Mouse (Mus musculus) G1E (cell line): Measurements from ENCODE around the gene Arsg. TPM values are rescaled to one million over a fixed set of nuclear protein-coding genes. Genes with fewer than 3 reads are reported as not detected.

Experiments
- ATAC-seq: 2 replicates; pipeline ENCODE4 v1.8.0; 2016; ENCODE audit warnings: mild to moderate bottlenecking; ENCODE audit not compliant: insufficient number of reproducible peaks, poor library complexity, low FRiP score, severe bottlenecking; ENCODE audit errors: extremely low read depth
- DNase-seq: peaks from one replicate; pipeline ENCODE4 v3.0.0; 2012; ENCODE audit warnings: low spot score
- H3K27me3 ChIP-seq: 2 replicates; pipeline ENCODE4 v1.6.1; 2012; ENCODE audit warnings: mild to moderate bottlenecking, low read length, inconsistent platforms; ENCODE audit not compliant: insufficient read depth
- H3K36me3 ChIP-seq: replicated peaks from 2 replicates; pipeline ENCODE3; 2012; ENCODE audit warnings: mild to moderate bottlenecking, inconsistent platforms
- H3K4me1 ChIP-seq: 2 replicates; pipeline ENCODE4 v1.6.1; 2012; ENCODE audit warnings: low read depth, low read length, inconsistent platforms, mixed read lengths; ENCODE audit not compliant: insufficient read depth
- H3K4me3 ChIP-seq: 2 replicates; pipeline ENCODE4 v1.5.1; 2012; ENCODE audit warnings: low read depth, mild to moderate bottlenecking, inconsistent platforms, low read length, moderate library complexity, mixed read lengths
- H3K9me3 ChIP-seq: replicated peaks from 2 replicates; pipeline ENCODE4 v1.6.1; 2012; ENCODE audit warnings: inconsistent platforms
- CTCF ChIP-seq: IDR thresholded peaks from 2 replicates; pipeline ENCODE4 v1.5.1; 2012; ENCODE audit warnings: low read depth, low read length, inconsistent platforms, mixed read lengths
- GATA1 ChIP-seq: IDR thresholded peaks from 2 replicates; pipeline ENCODE4 v1.6.1; 2012; ENCODE audit warnings: borderline replicate concordance, low read length, inconsistent platforms, mixed read lengths
- GATA2 ChIP-seq: IDR thresholded peaks from 2 replicates; pipeline ENCODE4 v1.6.1; 2012; ENCODE audit warnings: low read depth, low read length, inconsistent platforms, borderline replicate concordance
- POLR2AphosphoS5 ChIP-seq: IDR thresholded peaks from 2 replicates; pipeline ENCODE4 v1.6.1; 2012; ENCODE audit warnings: low read depth, low read length, inconsistent platforms; ENCODE audit not compliant: insufficient replicate concordance
- TAL1 ChIP-seq: conservative IDR thresholded peaks from 2 replicates; pipeline ENCODE4 v1.6.1; 2012; ENCODE audit warnings: low read depth, low read length, inconsistent platforms, mixed read lengths
- polyA plus RNA-seq: library from polyadenylated mRNA; stranded (reverse); fragments of >175 nt; gene quantifications from 2 replicates; pipeline ENCODE4 v1.2.3, GENCODE M21; 2012
- total RNA-seq, 2 experiments: library from RNA; stranded (forward) in 1 of 2; stranded (reverse) in 1 of 2; fragments of 200-1000 nt in 1 of 2; fragments of >200 nt in 1 of 2; fragmentation: Nextera tagmentation in 1 of 2; gene quantifications; 2 replicates each; pipeline ENCODE4 v1.2.3; 2014 to 2017

The Arsg gene
- total and polyA plus RNA-seq, 3 experiments = 1.0 to 6.1 (median 2.0) TPM

DNA sequence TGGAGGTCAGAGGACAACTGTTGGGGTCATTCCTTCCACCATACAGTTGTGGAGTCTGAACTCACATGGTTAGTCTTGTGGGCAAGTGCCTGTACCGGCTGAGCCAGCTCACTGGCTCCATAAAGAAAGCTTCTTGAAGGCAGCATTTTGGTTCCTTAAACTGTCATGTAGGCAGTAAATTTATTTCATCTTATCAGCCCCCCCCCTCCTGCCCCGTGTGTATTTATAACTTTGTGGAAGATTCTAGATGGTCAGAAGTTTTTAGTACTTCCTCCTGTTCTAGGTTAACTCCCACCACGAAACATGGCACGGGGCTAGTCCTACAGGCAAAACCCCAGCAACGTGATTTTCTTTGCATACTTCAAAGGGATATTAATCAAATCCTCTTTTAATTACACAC, 51.7 kb downstream of the Arsg start:
- H3K36me3 ChIP-seq = no peaks in the 10 kb centered on the region
- H3K9me3 ChIP-seq = no peaks in the 10 kb centered on the region
- H3K27me3 ChIP-seq = peaks cover 3% of the 10 kb centered on the region; the same call in 1 of the 2 replicates
- ATAC-seq (no peak), DNase-seq (no peak)
- H3K4me3 ChIP-seq = no peak overlapping the region
- TF ChIP-seq CTCF = no peak
- TF ChIP-seq TAL1 = no peak
- TF ChIP-seq GATA1 = no peak
- TF ChIP-seq POLR2AphosphoS5 = no peak
- TF ChIP-seq GATA2 = no peak
- peaks cover 11% of the 10 kb centered on the region for H3K4me1 ChIP-seq

DNA sequence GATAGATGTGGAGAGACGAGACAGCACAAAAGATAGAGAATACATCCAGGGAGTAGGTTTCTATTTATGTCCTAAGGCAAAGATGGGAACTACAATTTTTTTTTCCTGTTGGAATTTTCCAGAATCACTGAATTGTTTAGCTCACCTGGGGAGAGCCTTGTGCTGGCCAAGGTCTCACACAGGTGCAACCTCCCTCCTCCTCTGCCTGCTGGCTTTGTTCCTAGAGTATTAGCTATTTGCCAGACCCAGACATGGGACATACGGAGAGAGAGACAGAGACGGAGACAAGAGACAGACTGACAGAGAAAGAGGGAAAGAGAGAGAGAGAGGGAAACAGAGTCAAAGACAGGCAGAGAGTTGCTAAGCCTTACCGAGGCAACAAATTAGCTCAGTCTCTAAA, 52.4 kb downstream of the Arsg start:
- Histone ChIP-seq H3K36me3 (no peaks in the 10 kb centered on the region), H3K4me3 (no peak overlapping the region), H3K27me3 (peaks cover 7% of the 10 kb centered on the region; the same call in 1 of the 2 replicates), H3K9me3 (no peaks in the 10 kb centered on the region), H3K4me1 (peaks cover 10% of the 10 kb centered on the region)
- DNase-seq (no peak), ATAC-seq (no peak)
- no peak for TF ChIP-seq GATA1
- no peak for TF ChIP-seq POLR2AphosphoS5
- TF ChIP-seq TAL1 = no peak

DNA sequence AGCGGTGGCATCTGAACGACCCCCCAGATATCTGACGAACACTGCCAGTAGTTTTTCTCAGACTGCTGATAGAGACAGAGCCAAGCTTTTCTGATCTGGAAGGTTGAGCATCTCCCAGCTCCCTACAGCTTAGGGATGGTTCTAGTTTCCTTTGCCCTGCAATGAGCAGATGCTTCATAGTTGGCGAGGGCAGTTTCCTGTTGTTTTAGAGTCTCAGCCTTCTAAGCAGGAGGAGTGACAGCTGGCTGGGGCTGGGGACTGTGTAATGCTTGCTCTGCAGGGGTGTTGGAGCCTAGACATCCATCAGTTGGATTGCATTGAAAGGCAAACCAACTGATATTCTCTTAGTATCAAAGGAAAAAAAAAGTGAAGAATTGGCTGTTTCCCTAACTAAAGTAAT, 56.9 kb downstream of the Arsg start:
- Histone ChIP-seq H3K27me3 (peaks cover 10% of the 10 kb centered on the region), H3K4me1 (peaks cover 8% of the 10 kb centered on the region; the same call in 1 of the 2 replicates), H3K36me3 (no peaks in the 10 kb centered on the region), H3K4me3 (no peak overlapping the region), H3K9me3 (no peaks in the 10 kb centered on the region)
- no peak for ATAC-seq
- no peak for TF ChIP-seq CTCF
- DNase-seq = no peak

DNA sequence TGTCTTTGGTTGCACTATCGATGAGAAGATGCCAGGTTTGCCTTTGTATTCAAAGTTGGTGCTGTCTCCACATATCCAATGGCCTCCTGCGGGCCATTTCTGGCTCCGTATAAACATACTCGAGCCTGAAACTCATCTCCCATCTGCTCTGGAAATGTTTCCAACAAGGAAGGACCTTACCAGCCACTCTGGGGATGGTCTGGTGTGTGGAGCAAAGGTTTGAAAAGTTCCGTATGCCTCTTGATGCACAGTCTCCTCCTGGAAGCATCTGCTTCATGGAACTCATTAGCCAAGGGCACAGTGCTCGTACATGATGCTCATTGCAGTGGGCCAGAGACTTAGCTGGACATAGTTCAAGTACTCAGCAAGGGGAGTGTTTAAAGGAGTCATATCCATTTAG, 62.8 kb downstream of the Arsg start:
- DNase-seq (no peak), ATAC-seq (no peak)
- Histone ChIP-seq H3K4me1 (peaks cover 22% of the 10 kb centered on the region), H3K9me3 (no peaks in the 10 kb centered on the region), H3K27me3 (peaks cover 2% of the 10 kb centered on the region; the same call in 1 of the 2 replicates), H3K36me3 (no peaks in the 10 kb centered on the region), H3K4me3 (no peak overlapping the region)
- TF ChIP-seq GATA1 (no peak), CTCF (no peak), TAL1 (no peak), GATA2 (no peak), POLR2AphosphoS5 (no peak)

DNA sequence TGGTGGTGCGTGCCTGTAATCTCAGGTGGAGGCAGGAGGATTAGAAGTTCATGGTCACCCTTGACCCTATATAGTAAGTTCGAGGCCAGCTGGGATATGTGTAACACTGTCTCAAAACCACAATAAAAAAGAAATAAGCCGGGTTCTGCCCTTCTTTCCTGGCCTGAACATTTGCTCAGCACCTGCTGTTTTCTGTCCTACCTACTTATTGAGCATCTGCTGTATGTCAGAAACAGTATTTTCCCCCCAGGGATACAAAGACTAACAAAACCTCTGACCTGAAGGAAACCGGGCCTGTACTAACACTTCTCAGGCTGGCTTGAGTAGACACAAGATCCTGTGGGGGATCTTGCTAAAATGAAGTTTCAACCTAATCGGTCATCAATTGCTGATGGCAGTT, 63.8 kb downstream of the Arsg start:
- TF ChIP-seq TAL1 (no peak), POLR2AphosphoS5 (no peak), GATA2 (no peak), GATA1 (no peak), CTCF (no peak)
- no peaks in the 10 kb centered on the region for H3K36me3 ChIP-seq
- DNase-seq (no peak), ATAC-seq (no peak)
- H3K4me1 ChIP-seq = peaks cover 29% of the 10 kb centered on the region
- H3K9me3 ChIP-seq = no peaks in the 10 kb centered on the region
- H3K4me3 ChIP-seq = no peak overlapping the region
- no peaks in the 10 kb centered on the region for H3K27me3 ChIP-seq

DNA sequence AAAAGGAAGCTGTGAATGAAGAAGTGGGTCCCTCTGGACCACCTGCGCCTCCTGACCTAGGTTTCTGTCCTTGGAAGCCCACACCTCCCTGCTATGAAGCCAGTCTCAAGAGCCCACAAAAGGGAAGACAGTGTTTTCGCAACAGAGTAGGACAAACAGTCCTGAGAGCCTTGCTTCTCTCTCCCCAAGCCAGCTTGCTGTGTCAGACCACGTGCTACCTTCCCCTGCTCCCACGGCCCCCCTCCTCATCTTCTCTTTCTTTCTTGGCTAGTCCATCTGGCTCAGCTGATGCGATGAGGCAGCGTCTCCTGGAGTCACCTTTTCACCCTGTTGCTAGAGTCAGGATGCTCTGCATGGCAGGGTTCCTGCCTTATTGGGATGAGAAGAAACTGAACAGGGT, 66.1 kb downstream of the Arsg start:
- no peak for ATAC-seq
- Histone ChIP-seq H3K36me3 (no peaks in the 10 kb centered on the region), H3K27me3 (no peaks in the 10 kb centered on the region; the same call in 1 of the 2 replicates), H3K9me3 (no peaks in the 10 kb centered on the region), H3K4me3 (no peak overlapping the region), H3K4me1 (peaks cover 29% of the 10 kb centered on the region)
- TF ChIP-seq TAL1 = no peak
- DNase-seq = no peak

DNA sequence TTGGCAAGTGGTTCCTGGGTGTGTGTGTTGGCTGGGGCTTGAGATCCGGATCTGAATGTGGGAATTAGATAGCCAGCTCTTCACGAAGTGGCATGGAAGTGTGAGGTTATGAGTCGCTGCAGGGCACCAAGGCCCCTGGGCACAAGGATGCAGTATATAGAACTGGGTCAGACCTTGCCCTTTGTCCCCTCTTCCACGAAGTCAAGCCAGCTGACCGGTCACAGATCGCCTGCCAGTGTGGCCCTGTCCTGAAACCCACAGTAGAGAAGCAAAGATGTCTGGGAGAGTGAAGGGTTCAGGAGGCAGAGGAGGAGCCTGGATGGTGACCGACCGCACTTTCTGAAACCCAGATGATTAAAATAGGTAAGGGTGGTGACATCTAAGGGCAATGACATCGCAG, 70.3 kb downstream of the Arsg start:
- no peak for TF ChIP-seq TAL1
- TF ChIP-seq GATA1 = no peak
- no peak for TF ChIP-seq POLR2AphosphoS5
- no peak for TF ChIP-seq CTCF
- no peak for TF ChIP-seq GATA2
- peaks cover 61% of the 10 kb centered on the region for H3K4me1 ChIP-seq
- H3K27me3 ChIP-seq = no peaks in the 10 kb centered on the region; the same call in 1 of the 2 replicates
- no peak overlapping the region for H3K4me3 ChIP-seq
- H3K9me3 ChIP-seq = no peaks in the 10 kb centered on the region
- ATAC-seq (no peak), DNase-seq (no peak)
- no peaks in the 10 kb centered on the region for H3K36me3 ChIP-seq
